Mouse (Mus musculus) intestine, embryonic 15.5 days (tissue): ENCODE measurements around the gene Cend1. TPM values are rescaled to one million over a fixed set of nuclear protein-coding genes. Genes with fewer than 3 reads are reported as not detected.

Experiments used
- ATAC-seq: fragments of 200-750 bp; cut with Nextera tagmentation; 2 replicates; pipeline ENCODE4 v1.8.0; 2017; ENCODE audit warnings: moderate TSS enrichment, moderate library complexity
- H3K27ac ChIP-seq: fragments of 300-500 bp; sonication (generic); 2 replicates; pipeline ENCODE4 v1.5.1; 2015; ENCODE audit warnings: mild to moderate bottlenecking, inconsistent platforms
- H3K27me3 ChIP-seq: fragments of 300-500 bp; sonication (generic); replicated peaks from 2 replicates; pipeline ENCODE4 v1.6.1; 2015; ENCODE audit warnings: inconsistent platforms
- H3K36me3 ChIP-seq: fragments of 300-500 bp; sonication (generic); 2 replicates; pipeline ENCODE4 v1.6.1; 2015; ENCODE audit warnings: inconsistent platforms
- H3K4me1 ChIP-seq: fragments of 300-500 bp; sonication (generic); replicated peaks from 2 replicates; pipeline ENCODE4 v1.6.1; 2015; ENCODE audit warnings: inconsistent platforms
- H3K4me2 ChIP-seq: fragments of 300-500 bp; sonication (generic); replicated peaks from 2 replicates; pipeline ENCODE4 v1.6.1; 2015; ENCODE audit warnings: mild to moderate bottlenecking, inconsistent platforms
- H3K4me3 ChIP-seq: fragments of 300-500 bp; sonication (generic); replicated peaks from 2 replicates; pipeline ENCODE4 v1.5.1; 2015; ENCODE audit warnings: inconsistent platforms
- H3K9ac ChIP-seq: fragments of 300-500 bp; sonication (generic); 2 replicates; pipeline ENCODE4 v1.6.1; 2015; ENCODE audit warnings: inconsistent platforms
- H3K9me3 ChIP-seq: fragments of 300-500 bp; sonication (generic); 2 replicates; pipeline ENCODE4 v1.6.1; 2016; ENCODE audit warnings: inconsistent platforms
- WGBS: fragments of 180-500 bp; shearing (Covaris S2); methylation state at CpG from one replicate; pipeline ENCODE4 v1.1.7; 2015; 5-methylcytosine and 5-hydroxymethylcytosine counted together
- polyA plus RNA-seq: library from polyadenylated mRNA; unstranded; fragments of >200 nt; fragmentation: Nextera tagmentation; extraction: Ambion mirVana; gene quantifications from 2 replicates; pipeline ENCODE4 v1.2.1, GENCODE M21; 2015

The Cend1 gene
- polyA plus RNA-seq, 1 experiment from 2014 or later = 3.8 TPM

DNA sequence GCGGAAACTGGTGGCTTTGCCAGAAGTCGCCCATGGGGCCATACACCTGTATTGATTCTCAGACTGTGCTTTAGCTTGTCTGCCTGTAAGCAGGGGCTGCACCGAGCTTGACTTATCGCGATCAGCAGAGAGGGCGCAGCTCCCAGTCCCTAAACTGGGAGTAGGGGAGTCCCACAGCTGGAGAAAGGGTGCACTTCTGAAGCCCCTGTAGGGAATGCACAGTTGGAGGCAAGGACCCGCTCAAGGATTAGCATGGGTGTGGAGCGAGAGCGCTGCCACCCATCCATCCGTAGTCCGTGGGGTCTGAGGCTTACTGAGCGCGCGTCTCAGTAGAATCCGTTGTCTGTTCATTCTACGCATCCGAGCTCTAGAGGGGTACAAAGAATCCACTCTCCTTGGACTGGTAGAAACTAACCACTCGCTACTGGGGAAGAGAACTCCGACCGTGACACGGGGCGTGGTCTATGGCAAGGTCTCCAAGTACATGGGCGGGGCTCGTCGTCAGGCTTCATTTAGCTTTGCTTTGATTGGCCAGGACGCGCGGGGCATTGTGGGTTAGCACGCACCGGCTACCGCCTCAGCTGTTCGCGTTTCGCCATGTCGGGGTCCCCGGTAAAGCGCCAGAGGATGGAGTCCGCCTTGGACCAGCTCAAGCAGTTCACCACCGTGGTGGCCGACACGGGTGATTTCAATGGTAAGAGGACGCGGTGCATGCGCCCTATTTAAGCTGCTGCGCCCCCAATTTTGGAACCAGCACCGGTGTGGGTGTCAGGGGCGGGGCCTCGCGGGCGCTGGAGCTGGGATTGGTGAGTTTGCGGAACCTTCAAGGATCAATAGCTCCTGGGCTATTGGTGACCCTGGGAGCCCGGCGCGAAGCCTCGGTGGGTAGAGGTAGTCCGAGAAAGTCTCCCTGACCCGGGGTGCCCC lies 37.4 kb downstream of the Cend1 start, which contains the start of gene Taldo1:
Gene Taldo1, plus strand, starts transcription at position 575 of the 927 bp plus-strand sequence.
- H3K27me3 ChIP-seq = no peaks in the 10 kb centered on the region
- H3K9me3 ChIP-seq = no peaks in the 10 kb centered on the region
- peak within 1 kb of the TSS; percentile 90 for H3K4me2 ChIP-seq
- peak within 1 kb of the TSS; percentile 57 for H3K9ac ChIP-seq
- H3K36me3 ChIP-seq = no peaks in the 10 kb centered on the region; the same call in 1 of the 2 replicates
- peak within 1 kb of the TSS; percentile 76 for H3K4me3 ChIP-seq
- H3K4me1 ChIP-seq = peaks cover 17% of the 10 kb centered on the region
- H3K27ac ChIP-seq = peak within 1 kb of the TSS; percentile 91
- WGBS = 1% methylated on average over 57 of the region's 57 CpGs
- ATAC-seq = peak; percentile 90

DNA sequence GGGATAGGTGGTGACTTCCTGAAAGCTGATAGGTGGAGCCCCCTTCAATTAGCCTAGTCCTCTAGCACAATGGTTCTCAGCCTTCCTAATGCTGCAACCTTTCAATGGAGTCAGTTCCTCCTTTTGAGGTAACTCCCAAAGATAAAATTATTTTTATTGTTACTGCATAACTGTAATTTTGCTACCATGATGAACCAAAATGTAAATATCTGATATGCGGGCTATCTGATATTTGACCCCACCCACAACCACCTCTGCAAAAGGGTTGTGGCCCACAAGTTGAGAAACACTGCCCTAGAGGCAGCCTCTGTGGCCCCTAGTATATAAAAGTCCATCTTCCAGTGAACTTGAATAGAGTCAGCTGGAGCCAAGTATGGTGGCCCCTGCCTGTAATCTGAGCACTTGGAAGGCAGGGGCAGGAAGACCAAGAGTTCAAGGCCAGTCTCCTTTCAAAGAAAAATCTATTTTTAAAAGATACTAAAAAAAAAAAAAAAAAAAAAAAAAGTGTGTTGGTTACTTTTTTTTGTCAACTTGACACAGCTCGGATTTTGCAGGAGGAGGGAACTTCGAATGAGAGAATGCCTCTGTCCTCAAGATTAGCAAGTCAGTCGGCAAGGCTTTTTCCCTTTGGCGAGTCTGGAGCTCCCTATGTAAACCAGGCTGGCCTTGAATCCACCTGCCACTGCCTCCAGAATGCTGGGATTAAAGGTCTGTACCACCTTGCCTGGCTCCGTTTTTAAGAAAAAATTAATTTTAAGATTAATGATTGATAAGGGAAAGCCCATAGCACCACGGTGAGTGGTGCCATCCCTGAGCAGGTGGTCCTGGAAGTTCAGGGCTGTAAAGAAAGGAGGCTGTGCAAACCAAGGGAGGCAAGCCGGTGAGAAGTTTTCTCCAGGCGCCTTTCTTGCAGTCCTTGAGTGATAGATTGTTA lies 38.7 kb downstream of the Cend1 start:
- Histone ChIP-seq H3K9ac (no peak overlapping the region), H3K4me3 (no peak overlapping the region), H3K27ac (peak overlapping the region; percentile 91), H3K9me3 (no peaks in the 10 kb centered on the region), H3K4me2 (peak overlapping the region; percentile 90), H3K4me1 (peaks cover 17% of the 10 kb centered on the region), H3K36me3 (no peaks in the 10 kb centered on the region), H3K27me3 (no peaks in the 10 kb centered on the region)
- no peak for ATAC-seq
- WGBS = 39% methylated on average over 9 of the region's 9 CpGs

DNA sequence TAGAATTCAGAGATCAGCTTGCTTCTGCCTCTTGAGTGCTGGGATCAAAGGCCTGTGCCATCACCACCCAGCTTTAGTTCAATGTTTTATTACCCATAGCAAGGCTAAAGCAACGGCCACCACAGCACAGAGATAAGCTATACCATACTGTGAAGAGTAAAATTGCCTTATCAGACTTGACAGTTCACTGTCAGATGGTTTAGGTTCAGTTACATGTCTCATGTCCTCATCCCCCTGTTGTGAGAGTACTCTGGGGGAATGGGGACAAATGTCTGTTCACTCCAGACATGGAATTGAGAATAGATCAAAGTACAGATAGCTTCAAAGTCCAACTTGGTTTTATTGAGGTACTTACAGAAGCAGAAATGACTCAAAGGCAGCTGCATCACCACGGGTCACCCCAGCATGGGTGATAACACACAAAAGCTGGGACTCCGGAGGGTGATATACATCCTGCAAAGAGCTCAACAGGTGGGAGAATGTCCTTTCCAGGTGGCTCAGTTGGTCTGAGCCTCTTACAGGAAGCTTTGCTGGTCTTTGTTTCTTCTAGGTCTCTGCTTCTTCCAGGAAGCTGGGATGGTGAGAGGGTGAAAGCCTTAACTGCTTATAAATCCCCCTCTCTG lies 40.7 kb downstream of the Cend1 start:
- Histone ChIP-seq H3K4me2 (0 out of 2 replicates have a peak overlapping the region, but pooled peaks have one; percentile 4), H3K4me3 (no peak overlapping the region), H3K9me3 (no peaks in the 10 kb centered on the region), H3K9ac (no peak overlapping the region), H3K4me1 (peaks cover 17% of the 10 kb centered on the region), H3K36me3 (no peaks in the 10 kb centered on the region), H3K27ac (peak overlapping the region; percentile 74), H3K27me3 (no peaks in the 10 kb centered on the region)
- WGBS = 46% methylated on average over 3 of the region's 3 CpGs
- ATAC-seq = peak; percentile 48

DNA sequence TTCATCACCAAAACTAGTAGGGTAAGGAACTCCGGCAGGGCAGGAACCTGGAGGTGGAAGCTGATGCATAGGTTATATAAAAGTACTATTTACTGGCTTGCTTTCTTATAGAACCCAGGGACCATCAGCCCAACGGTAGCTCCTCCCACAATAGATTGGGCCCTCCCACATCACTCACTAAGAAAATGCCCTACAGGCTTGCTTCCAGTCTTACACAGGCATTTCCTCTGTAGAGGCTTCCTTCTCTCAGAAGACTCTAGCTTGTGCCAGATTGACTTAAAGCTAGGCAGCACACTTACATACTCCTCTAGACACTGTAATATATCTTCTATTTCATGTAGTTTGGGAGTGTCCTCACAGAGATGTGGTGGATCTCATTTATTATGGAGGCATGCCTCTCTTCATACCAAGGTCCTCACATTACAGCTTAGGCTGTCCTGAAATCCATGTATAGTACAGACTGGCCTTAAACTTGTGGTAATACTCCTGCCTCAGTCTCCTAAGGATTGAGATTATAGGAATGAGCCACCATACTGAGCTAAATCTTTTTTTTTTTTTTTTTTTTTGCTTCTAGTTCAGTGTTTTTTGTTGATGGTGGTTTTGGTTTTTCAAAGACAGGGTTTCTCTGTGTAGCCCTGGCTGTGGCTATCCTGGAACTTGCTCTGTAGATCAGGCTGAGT lies 41.3 kb downstream of the Cend1 start:
- Histone ChIP-seq H3K4me3 (no peak overlapping the region), H3K4me1 (peaks cover 14% of the 10 kb centered on the region), H3K9me3 (no peaks in the 10 kb centered on the region), H3K27me3 (no peaks in the 10 kb centered on the region), H3K9ac (no peak overlapping the region), H3K36me3 (no peaks in the 10 kb centered on the region), H3K4me2 (no peak overlapping the region), H3K27ac (peak overlapping the region; percentile 54; the same call in 1 of the 2 replicates)
- WGBS = 49% methylated on average over 2 of the region's 2 CpGs
- no peak for ATAC-seq

DNA sequence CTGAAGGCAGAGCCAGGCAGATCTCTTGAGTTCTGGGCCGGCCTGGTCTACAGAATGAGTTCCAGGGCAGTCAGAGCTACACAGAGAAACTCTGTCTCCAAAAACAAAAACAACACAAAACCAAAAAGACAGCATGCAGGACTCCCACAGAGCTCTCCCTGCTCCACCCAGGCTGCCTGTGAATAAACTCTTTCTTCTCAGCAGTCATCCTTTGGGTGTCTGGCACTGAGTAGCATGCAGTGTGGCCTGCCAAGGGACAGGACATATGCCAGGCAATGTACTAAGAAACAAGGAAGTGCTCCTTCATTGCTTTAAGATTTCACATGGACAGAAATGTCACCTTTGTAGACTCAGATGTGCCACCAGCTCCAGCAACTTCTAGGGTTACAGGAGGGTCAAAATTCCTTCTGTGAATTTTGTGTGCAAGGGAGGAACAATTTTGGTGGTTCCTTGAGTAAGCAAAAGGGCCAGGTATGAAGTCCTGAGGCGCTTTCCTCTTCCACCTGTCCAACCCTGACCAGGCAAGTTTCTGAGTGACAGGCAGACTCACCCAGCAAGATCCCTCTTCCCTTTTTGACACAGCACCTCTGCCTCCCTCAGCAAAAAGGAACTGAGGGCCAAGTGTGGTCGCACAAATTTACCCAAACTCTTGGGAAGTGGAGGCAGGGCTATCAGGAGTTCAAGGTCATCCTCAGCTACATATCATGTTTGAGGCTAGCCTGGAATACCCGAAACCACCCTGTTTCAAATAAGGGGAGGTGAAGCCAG lies 48.0 kb downstream of the Cend1 start:
- Histone ChIP-seq H3K4me2 (no peak overlapping the region), H3K4me3 (no peak overlapping the region), H3K27me3 (no peaks in the 10 kb centered on the region), H3K9me3 (no peaks in the 10 kb centered on the region), H3K36me3 (no peaks in the 10 kb centered on the region), H3K4me1 (no peaks in the 10 kb centered on the region), H3K9ac (no peak overlapping the region), H3K27ac (no peak overlapping the region)
- ATAC-seq = no peak
- 70% methylated on average over 4 of the region's 4 CpGs for WGBS

DNA sequence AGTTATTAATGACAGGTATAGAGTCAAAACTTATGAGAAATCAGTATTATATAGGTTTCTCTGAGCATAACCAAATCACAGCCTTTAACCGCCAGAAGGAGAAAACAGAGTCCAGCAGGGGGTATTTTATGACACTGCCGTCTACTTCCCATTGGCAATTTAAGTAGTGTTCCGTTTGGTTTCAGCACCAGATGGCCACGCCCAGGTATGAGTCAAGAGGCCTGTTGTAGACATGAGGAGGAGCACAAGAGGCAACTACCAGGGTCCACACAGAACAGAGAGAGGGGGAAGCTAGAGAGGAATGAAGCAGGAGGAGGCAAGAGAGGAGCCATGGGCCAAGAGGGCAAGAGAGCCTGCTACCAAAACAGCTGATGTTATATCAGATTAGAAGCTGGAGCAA lies 49.7 kb downstream of the Cend1 start:
- H3K4me2 ChIP-seq = no peak overlapping the region; the same call in 1 of the 2 replicates
- no peak overlapping the region for H3K9ac ChIP-seq
- 45% methylated on average over 4 of the region's 4 CpGs for WGBS
- no peak overlapping the region for H3K27ac ChIP-seq
- H3K36me3 ChIP-seq = no peaks in the 10 kb centered on the region
- no peaks in the 10 kb centered on the region for H3K4me1 ChIP-seq
- peak; percentile 79 for ATAC-seq
- no peaks in the 10 kb centered on the region for H3K9me3 ChIP-seq
- no peak overlapping the region for H3K4me3 ChIP-seq
- H3K27me3 ChIP-seq = no peaks in the 10 kb centered on the region

Other genes starting within 250 kb of the Cend1 start
- gene Hras, start 235.5 kb downstream of the Cend1 start, polyA plus RNA-seq = 92.9 and 107 TPM in 2 replicates
- 5.1 and 5.4 TPM in 2 replicates for gene Lrrc56, start 235.3 kb downstream of the Cend1 start, polyA plus RNA-seq
- 3.5 and 3.6 TPM in 2 replicates for gene Lmntd2, start 215.4 kb downstream of the Cend1 start, polyA plus RNA-seq
- 63.7 and 70.0 TPM in 2 replicates for gene Rassf7, start 213.6 kb downstream of the Cend1 start, polyA plus RNA-seq
- gene Phrf1, start 200.7 kb downstream of the Cend1 start, polyA plus RNA-seq = 61.9 and 62.1 TPM in 2 replicates
- 5.2 and 5.7 TPM in 2 replicates for gene Irf7, start 163.0 kb downstream of the Cend1 start, polyA plus RNA-seq
- 75.8 and 96.1 TPM in 2 replicates for gene Cdhr5, start 152.7 kb downstream of the Cend1 start, polyA plus RNA-seq
- 203 and 260 TPM in 2 replicates for gene Sct, start 150.4 kb downstream of the Cend1 start, polyA plus RNA-seq
- 0.35 and 0.40 TPM in 2 replicates for gene Drd4, start 137.5 kb downstream of the Cend1 start, polyA plus RNA-seq
- 63.1 and 63.5 TPM in 2 replicates for gene Deaf1, start 101.8 kb downstream of the Cend1 start, polyA plus RNA-seq
- 35.1 and 35.6 TPM in 2 replicates for gene Tmem80, start 101.8 kb downstream of the Cend1 start, polyA plus RNA-seq
- 117 and 133 TPM in 2 replicates for gene Eps8l2, start 90.6 kb downstream of the Cend1 start, polyA plus RNA-seq
- 458 and 460 TPM in 2 replicates for gene Taldo1, start 37.3 kb downstream of the Cend1 start, polyA plus RNA-seq
- 47.4 and 49.2 TPM in 2 replicates for gene Gatd1, start 15.4 kb downstream of the Cend1 start, polyA plus RNA-seq
- 28.5 and 33.1 TPM in 2 replicates for gene Slc25a22, start 8.4 kb upstream of the Cend1 start, polyA plus RNA-seq
- gene Pidd1, start 14.5 kb upstream of the Cend1 start, polyA plus RNA-seq = 7.6 and 9.6 TPM in 2 replicates
- gene Rplp2, start 17.9 kb upstream of the Cend1 start, polyA plus RNA-seq = 1,378 and 1,526 TPM in 2 replicates
- gene Pnpla2, start 25.7 kb upstream of the Cend1 start, polyA plus RNA-seq = 35.1 and 38.1 TPM in 2 replicates
- 16.5 and 22.0 TPM in 2 replicates for gene Cracr2b, start 31.6 kb upstream of the Cend1 start, polyA plus RNA-seq
- gene Cd151, start 37.9 kb upstream of the Cend1 start, polyA plus RNA-seq = 21.5 and 25.5 TPM in 2 replicates
- 57.9 and 61.9 TPM in 2 replicates for gene Polr2l, start 45.6 kb upstream of the Cend1 start, polyA plus RNA-seq
- 60.7 and 67.8 TPM in 2 replicates for gene Tspan4, start 45.7 kb upstream of the Cend1 start, polyA plus RNA-seq
- 52.6 and 62.3 TPM in 2 replicates for gene Chid1, start 110.4 kb upstream of the Cend1 start, polyA plus RNA-seq
- gene Ap2a2, start 132.7 kb upstream of the Cend1 start, polyA plus RNA-seq = 79.1 and 84.1 TPM in 2 replicates
- 0.21 and 0.24 TPM in 2 replicates for gene Muc6, start 225.8 kb upstream of the Cend1 start, polyA plus RNA-seq